Mouse (Mus musculus) liver, embryonic 12.5 days (tissue): ENCODE results near the gene Ms4a5. TPM values are rescaled to one million over a fixed set of nuclear protein-coding genes. Genes with fewer than 3 reads are reported as not detected.
"Not testable (repeated sequence)": the region's sequence is repeated elsewhere in the genome, so short reads cannot be mapped to it uniquely, and the experiment has no call there.

Experiments used
- ATAC-seq: fragments of 200-750 bp; cut with Nextera tagmentation; 2 replicates; pipeline ENCODE4 v1.8.0; 2017; ENCODE audit warnings: moderate number of reproducible peaks, mild to moderate bottlenecking, moderate library complexity
- H3K27ac ChIP-seq: fragments of 300-500 bp; sonication (generic); 2 replicates; pipeline ENCODE4 v1.5.1; 2016; ENCODE audit warnings: mild to moderate bottlenecking
- H3K27me3 ChIP-seq: fragments of 300-500 bp; sonication (generic); replicated peaks from 2 replicates; pipeline ENCODE4 v1.6.1; 2016; ENCODE audit warnings: mild to moderate bottlenecking, moderate library complexity
- H3K36me3 ChIP-seq: fragments of 300-500 bp; sonication (generic); 2 replicates; pipeline ENCODE4 v1.6.1; 2016; ENCODE audit warnings: mild to moderate bottlenecking, moderate library complexity
- H3K4me1 ChIP-seq: fragments of 300-500 bp; sonication (generic); 2 replicates; pipeline ENCODE4 v1.6.1; 2016
- H3K4me2 ChIP-seq: fragments of 300-500 bp; sonication (generic); 2 replicates; pipeline ENCODE4 v1.6.1; 2016; ENCODE audit warnings: mild to moderate bottlenecking, moderate library complexity
- H3K4me3 ChIP-seq: fragments of 300-500 bp; sonication (generic); 2 replicates; pipeline ENCODE4 v1.5.1; 2016; ENCODE audit warnings: mild to moderate bottlenecking, moderate library complexity
- H3K9ac ChIP-seq: fragments of 300-500 bp; sonication (generic); 2 replicates; pipeline ENCODE4 v1.6.1; 2016; ENCODE audit warnings: mild to moderate bottlenecking, moderate library complexity
- H3K9me3 ChIP-seq: fragments of 300-500 bp; sonication (generic); replicated peaks from 2 replicates; pipeline ENCODE4 v1.6.1; 2016; ENCODE audit warnings: mild to moderate bottlenecking, moderate library complexity
- WGBS: fragments of 180-500 bp; shearing (Covaris S2); methylation state at CpG from one replicate; pipeline ENCODE4 v1.1.7; 2016; ENCODE audit not compliant: insufficient replicate concordance; 5-methylcytosine and 5-hydroxymethylcytosine counted together
- polyA plus RNA-seq: library from polyadenylated mRNA; unstranded; fragments of >200 nt; fragmentation: Nextera tagmentation; extraction: Ambion mirVana; gene quantifications from 2 replicates; pipeline ENCODE4 v1.2.1, GENCODE M21; 2016

Gene Ms4a5
- polyA plus RNA-seq, 1 experiment from 2014 or later, result not detected

DNA sequence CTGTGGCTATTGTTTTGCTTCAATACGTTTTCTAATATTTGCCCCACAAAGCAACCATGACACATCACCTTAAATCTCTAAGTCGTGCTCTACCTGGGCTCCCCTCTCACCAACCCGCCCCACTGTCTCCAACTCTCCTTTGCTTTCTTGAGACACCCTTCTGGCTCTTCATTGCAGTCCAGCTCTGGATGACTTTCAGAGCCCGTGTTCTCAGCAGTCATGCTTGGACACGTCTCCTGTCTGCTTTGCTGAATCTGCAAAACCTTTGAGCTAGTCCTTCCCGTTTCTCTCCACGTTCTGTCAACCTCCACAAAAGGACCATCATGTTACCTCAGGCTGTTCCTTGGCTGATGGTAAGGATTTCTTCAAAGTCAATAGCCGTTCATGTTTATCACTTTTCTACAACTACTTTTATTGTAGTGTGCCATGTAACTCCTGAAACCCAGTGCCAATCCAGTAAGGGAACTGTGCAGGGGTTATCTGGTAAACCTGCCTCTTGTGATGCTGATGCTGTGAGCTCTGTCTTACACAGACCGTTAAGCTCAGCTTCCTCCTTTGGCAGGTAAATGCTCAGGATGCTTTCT lies 19.0 kb downstream of the Ms4a5 start:
- H3K4me1 ChIP-seq, result no peaks in the 10 kb centered on the region
- ATAC-seq, result no peak
- H3K36me3 ChIP-seq, result no peaks in the 10 kb centered on the region
- no peaks in the 10 kb centered on the region for H3K9me3 ChIP-seq
- H3K27me3 ChIP-seq, result no peaks in the 10 kb centered on the region
- WGBS, result 64% methylated on average over 9 of the region's 9 CpGs
- H3K4me2 ChIP-seq, result no peak overlapping the region
- no peak overlapping the region for H3K4me3 ChIP-seq
- no peak overlapping the region for H3K27ac ChIP-seq
- no peak overlapping the region for H3K9ac ChIP-seq

DNA sequence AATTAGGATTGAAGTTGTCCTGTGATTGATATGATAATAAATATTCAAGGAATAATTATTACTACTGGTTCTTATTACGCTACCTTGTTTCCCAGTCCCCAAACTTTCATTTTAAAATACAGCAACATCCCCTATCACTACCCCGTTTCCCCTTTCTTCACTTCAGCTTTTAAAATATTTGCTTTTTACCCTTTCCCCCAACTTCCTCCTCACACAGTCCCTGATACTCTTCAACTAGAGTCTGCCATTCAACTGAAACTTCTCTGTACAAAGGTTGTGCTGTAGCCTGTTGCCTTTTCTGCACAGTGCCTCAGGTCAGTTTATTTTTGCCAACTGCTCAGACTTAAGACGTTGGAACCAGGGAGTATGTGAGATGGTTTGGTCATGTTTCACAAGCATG lies 20.1 kb downstream of the Ms4a5 start:
- Histone ChIP-seq H3K4me3 (no peak overlapping the region), H3K27ac (no peak overlapping the region), H3K4me1 (no peaks in the 10 kb centered on the region), H3K9me3 (no peaks in the 10 kb centered on the region), H3K36me3 (no peaks in the 10 kb centered on the region), H3K4me2 (no peak overlapping the region), H3K9ac (no peak overlapping the region), H3K27me3 (no peaks in the 10 kb centered on the region)
- 41% methylated on average over 3 of the region's 3 CpGs for WGBS
- ATAC-seq, result no peak

DNA sequence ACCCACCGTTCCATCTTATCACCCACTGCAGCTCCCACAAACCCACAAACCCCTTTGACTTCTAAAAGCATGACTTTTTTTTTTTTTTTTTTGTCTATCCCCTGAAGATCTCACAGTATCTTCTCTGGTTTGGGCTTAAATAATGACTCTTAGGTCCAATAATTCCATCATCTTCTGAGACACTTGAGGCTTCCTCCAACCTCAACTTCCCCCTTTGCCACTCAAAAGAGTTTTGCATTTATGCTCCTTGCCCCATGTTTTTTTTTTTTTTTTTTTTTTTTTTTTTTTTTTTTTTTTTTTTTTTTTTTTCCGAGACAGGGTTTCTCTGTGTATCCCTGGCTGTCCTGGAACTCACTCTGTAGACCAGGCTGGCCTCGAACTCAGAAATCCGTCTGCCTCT lies 20.7 kb downstream of the Ms4a5 start:
- not testable (repeated sequence) for ATAC-seq, H3K4me1 ChIP-seq

DNA sequence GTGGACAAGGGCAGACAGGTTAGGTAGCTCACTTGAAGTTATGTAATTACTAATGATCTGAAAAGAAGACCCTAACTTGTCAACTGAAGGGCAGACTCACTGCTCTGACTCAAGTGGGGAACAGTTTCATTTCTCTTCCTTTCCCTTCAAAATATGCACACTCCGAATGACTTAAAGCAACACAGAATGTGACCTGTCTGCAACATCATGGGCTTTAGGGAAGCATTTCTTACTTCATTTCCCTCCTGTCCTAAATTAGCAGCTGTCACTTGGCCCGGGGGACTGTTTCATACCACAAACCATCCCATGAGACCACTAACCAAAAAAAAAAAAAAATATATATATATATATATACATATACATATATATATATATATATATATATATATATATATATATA lies 22.2 kb downstream of the Ms4a5 start:
- no peak overlapping the region for H3K4me2 ChIP-seq
- no peaks in the 10 kb centered on the region for H3K4me1 ChIP-seq
- ATAC-seq, result no peak
- H3K4me3 ChIP-seq, result no peak overlapping the region
- H3K9me3 ChIP-seq, result no peaks in the 10 kb centered on the region
- WGBS, result 45% methylated on average over 2 of the region's 2 CpGs
- H3K27me3 ChIP-seq, result no peaks in the 10 kb centered on the region
- H3K36me3 ChIP-seq, result no peaks in the 10 kb centered on the region
- no peak overlapping the region for H3K27ac ChIP-seq
- H3K9ac ChIP-seq, result no peak overlapping the region

More for the DNA sequence above, 20.7 kb downstream of the Ms4a5 start:
- not testable (repeated sequence) for H3K36me3 ChIP-seq, H3K9me3 ChIP-seq, H3K4me2 ChIP-seq, H3K4me3 ChIP-seq, H3K27me3 ChIP-seq, H3K9ac ChIP-seq, H3K27ac ChIP-seq
- 62% methylated on average over 4 of the region's 4 CpGs for whole genome bisulfite sequencing

DNA sequence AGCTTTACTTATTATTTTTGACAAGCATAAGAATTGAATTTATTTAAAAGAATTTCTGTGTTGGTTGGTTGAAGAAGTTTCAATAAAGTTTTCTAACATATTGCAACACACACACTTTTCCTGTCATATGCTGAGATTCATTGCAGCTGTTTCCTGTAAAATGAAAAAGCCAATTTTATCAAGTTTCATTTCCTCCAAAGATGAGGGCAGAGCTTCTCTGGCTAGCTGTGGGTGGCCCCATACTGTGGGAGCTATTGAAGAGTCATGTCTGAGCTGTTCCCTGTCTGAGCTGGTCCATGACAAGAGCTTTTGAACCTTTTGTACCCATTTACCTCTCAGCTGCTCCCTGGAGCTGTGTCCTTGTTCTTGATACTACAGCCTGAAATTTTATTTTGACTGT lies 39.4 kb downstream of the Ms4a5 start:
- ATAC-seq, result no peak

DNA sequence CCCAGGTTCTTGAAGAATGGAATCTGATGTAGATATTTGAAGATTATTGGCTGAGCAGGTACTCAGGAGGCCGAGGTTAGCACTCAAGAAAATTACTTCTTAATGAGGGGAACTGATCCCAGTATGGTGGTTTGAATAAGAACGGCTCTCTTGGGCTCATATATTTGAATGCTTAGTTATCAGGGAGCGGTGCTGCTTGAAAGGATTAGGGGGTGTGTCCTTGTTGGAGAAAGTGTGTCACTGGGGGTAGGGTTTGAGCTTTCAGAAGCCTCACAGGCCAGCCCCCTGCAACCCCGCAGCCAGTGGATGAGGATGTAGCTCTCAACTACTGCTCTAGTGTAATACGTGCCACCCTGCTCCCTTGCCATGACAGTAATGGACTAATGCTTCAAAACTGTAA lies 41.1 kb downstream of the Ms4a5 start:
- H3K9ac ChIP-seq, result no peak overlapping the region
- H3K4me2 ChIP-seq, result no peak overlapping the region
- ATAC-seq, result no peak
- no peaks in the 10 kb centered on the region for H3K4me1 ChIP-seq
- no peaks in the 10 kb centered on the region for H3K9me3 ChIP-seq
- no peak overlapping the region for H3K27ac ChIP-seq
- H3K36me3 ChIP-seq, result no peaks in the 10 kb centered on the region
- WGBS, result 42% methylated on average over 5 of the region's 5 CpGs
- H3K27me3 ChIP-seq, result no peaks in the 10 kb centered on the region
- H3K4me3 ChIP-seq, result no peak overlapping the region

More for the DNA sequence above, 39.4 kb downstream of the Ms4a5 start:
- H3K36me3 ChIP-seq, result no peaks in the 10 kb centered on the region
- H3K4me1 ChIP-seq, result no peaks in the 10 kb centered on the region
- H3K9me3 ChIP-seq, result no peaks in the 10 kb centered on the region
- no peaks in the 10 kb centered on the region for H3K27me3 ChIP-seq
- H3K27ac ChIP-seq, result no peak overlapping the region
- H3K9ac ChIP-seq, result no peak overlapping the region
- no peak overlapping the region for H3K4me3 ChIP-seq
- no peak overlapping the region for H3K4me2 ChIP-seq

DNA sequence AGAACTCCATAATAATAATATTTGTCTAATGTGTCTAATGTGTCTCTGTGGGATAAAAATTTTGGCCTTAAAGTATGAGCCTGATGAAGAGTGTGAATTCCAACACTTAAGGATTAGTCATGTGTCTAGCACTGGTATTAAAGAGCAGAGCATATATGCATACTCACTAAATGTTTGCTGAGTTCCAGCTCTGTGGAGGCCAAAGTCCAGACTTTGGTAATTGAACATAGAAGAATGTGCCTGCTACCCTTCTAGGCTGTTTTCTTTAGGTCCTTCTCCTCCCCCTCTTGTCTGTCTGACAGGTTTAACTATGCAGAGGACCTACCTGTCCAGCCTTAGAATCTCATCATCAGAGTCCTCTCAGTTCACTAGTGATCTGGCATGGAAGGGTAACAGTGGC lies 47.9 kb downstream of the Ms4a5 start:
- Histone ChIP-seq H3K4me3 (no peak overlapping the region), H3K27ac (no peak overlapping the region), H3K36me3 (no peaks in the 10 kb centered on the region), H3K4me2 (no peak overlapping the region), H3K27me3 (no peaks in the 10 kb centered on the region), H3K9me3 (no peaks in the 10 kb centered on the region), H3K4me1 (no peaks in the 10 kb centered on the region), H3K9ac (no peak overlapping the region)
- no peak for ATAC-seq

DNA sequence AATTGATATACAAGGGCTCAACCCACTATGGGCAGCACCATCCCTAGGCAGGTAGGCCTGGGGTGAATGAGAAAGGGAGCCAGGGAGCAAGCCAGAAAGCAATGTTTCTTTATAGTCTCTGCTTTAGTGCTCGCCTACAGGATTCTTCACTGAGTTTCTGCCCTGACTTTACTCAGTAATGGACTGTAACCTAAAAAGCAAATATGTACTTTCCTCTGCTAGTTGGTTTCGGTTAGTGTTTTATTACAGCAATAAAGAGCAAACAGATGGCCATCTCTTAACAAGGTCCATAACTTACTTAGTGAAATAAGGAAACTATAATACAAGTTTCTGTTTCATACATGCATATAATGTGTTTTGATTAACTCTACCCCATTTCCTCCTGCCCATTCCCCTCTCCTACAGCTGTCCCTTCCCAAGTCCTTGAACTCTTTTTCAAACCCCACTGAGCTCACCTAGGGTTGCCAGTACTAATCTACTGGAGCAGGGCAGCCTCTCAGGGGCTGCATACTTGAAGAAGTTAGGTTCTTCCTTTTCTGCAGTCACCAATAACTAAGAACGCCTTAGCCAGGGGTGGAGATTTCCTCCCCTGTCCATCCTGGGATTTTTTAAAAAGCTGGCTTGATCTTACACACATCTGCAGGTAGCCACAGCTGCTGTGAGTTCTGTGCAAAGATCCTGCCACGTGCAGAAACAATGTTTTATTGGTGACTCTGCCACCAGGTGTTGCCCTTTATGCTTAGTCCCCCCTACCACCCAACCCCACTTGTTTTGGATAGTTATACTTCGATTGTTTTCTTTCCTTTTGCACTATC lies 48.5 kb downstream of the Ms4a5 start:
- ATAC-seq, result no peak
- Histone ChIP-seq H3K9me3 (no peaks in the 10 kb centered on the region), H3K27ac (no peak overlapping the region), H3K36me3 (no peaks in the 10 kb centered on the region), H3K4me2 (no peak overlapping the region), H3K4me1 (no peaks in the 10 kb centered on the region), H3K4me3 (no peak overlapping the region), H3K27me3 (no peaks in the 10 kb centered on the region), H3K9ac (no peak overlapping the region)
- 46% methylated on average over 5 of the region's 5 CpGs for WGBS

DNA sequence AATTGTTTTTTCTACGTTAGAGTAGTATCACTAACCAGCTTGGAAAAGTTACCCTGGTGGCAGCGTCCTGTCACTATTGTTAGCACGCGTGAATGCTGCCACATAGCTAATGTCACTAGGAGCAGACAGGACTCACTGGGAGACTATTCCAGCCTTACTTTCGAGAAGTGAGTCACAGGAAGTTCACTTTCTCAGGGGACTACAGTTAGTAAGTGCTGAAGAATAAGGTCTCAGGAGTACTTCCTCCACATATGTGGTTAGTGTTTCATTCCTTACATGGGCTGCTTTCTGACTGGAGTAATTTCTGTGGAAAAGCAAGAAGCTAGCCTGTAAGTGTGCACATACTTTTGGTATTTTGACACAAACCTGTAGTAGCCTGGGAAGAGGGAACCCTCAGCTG lies 49.4 kb downstream of the Ms4a5 start:
- no peak overlapping the region for H3K9ac ChIP-seq
- H3K4me3 ChIP-seq, result no peak overlapping the region
- H3K9me3 ChIP-seq, result no peaks in the 10 kb centered on the region
- H3K4me1 ChIP-seq, result no peaks in the 10 kb centered on the region
- 52% methylated on average over 5 of the region's 5 CpGs for WGBS
- H3K4me2 ChIP-seq, result no peak overlapping the region
- no peaks in the 10 kb centered on the region for H3K27me3 ChIP-seq
- ATAC-seq, result no peak
- H3K36me3 ChIP-seq, result no peaks in the 10 kb centered on the region
- H3K27ac ChIP-seq, result no peak overlapping the region

DNA sequence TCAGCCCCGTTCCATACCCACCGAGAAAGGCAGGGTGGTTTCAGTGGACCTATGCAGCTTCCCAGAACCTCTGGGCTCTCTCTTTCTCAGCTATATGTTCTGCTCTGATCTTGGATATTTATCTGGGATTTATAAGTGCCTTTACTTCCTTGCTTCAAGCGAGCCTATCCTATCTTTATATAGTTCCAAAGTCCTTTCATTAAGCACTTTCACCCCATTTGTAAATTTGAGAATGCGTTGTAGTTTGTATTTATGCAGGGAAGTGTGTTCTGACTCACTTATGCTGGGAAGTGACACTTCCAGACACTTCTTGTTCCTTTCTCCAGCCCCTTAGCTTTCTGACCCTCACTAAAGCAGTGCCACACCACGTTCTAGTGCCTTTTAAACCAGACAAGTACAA lies 51.3 kb downstream of the Ms4a5 start, which contains the start of gene Ms4a12:
TSS of gene Ms4a12 (minus strand) at position 101 of the 400 bp plus-strand sequence.
- Histone ChIP-seq H3K36me3 (no peaks in the 10 kb centered on the region), H3K4me3 (no peak within 1 kb of the TSS), H3K27me3 (no peaks in the 10 kb centered on the region), H3K9ac (no peak within 1 kb of the TSS), H3K4me1 (no peaks in the 10 kb centered on the region), H3K4me2 (no peak within 1 kb of the TSS), H3K27ac (no peak within 1 kb of the TSS), H3K9me3 (no peaks in the 10 kb centered on the region)
- 53% methylated on average over 5 of the region's 5 CpGs for WGBS
- no peak for ATAC-seq
